Mouse (Mus musculus): ENCODE measurements around the gene Zfp689. TPM values are rescaled to one million over a fixed set of nuclear protein-coding genes. Genes with fewer than 3 reads are reported as not detected.
"Not testable (repeated sequence)": the region's sequence is repeated elsewhere in the genome, so short reads cannot be mapped to it uniquely, and the experiment has no call there.

Zfp689 gene
- total and polyA plus RNA-seq, 2 experiments = 0.74 to 1.9 TPM

- WGBS = 1% methylated on average over 15 of the region's 15 CpGs
- H3K9ac ChIP-seq (ENCODE audit: low read depth, low read length) = no peak overlapping the region
Observed at GRCm38 (mm10) chr7:127422247-127422646, 26.7 kb downstream of the Zfp689 start.

DNA sequence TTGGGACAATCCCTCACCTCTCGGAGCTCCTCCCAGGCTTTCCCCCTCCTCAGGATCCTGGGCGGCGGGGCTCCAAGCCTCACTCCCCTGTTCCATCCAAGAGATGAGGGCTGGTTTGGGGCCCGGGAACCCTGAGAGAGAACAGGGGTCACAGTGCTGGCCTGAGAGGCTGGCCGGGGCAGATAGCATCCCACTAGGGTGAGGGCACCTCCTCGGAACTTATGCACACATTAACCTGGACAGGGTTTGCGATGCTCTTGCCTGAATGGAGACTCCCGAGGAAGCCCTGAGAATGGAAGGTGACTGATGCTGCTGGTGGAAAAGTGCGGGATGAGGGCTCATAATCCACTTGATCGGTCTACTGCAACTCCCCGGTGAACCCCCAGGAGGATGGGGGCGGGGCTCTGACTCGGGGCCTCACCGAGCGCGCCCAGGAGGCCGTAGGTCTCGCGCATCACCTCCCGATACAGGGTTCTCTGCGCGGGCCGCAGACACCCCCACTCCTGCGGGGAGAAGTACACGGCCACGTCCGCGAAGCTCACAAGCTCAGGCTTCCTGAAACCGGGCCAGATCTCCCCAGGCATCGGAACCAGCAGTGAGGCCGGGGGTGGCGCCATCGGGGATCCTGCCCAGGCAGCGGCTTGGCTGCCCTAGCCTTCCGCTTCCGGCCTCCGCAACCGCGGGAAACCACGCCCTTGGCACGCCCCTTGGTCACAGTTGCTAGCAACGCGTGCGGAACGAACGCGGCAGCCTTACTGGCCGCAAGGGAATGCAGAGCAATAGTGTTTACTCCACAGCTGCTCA is 27.4 kb downstream of the Zfp689 start, which contains the start of gene Zfp688:
TSS of gene Zfp688 (minus strand) at position 681 of the 804 bp plus-strand sequence.
- 2% methylated on average over 48 of the region's 48 CpGs for WGBS
- peak within 1 kb of the TSS; percentile 77 for H3K4me3 ChIP-seq (ENCODE audit: insufficient read depth, low read depth, low read length)
- TF ChIP-seq POLR2A (IDR thresholded peaks at IDR 0.05; ENCODE audit: extremely low read depth, insufficient read depth, low read length) (peak; percentile 44; the same call in 1 of the 2 replicates), CTCF (IDR thresholded peaks at IDR 0.05; ENCODE audit: low read depth, low read length) (no peak; the same call in 1 of the 2 replicates)
- H3K27ac ChIP-seq (replicated peaks; ENCODE audit: insufficient read depth, low read depth, low read length) = peak within 1 kb of the TSS; percentile 38
- H3K27me3 ChIP-seq (ENCODE audit: control insufficient read depth, insufficient read depth, low read length) = no peaks in the 10 kb centered on the region
- H3K4me1 ChIP-seq (ENCODE audit: control insufficient read depth, insufficient read depth, low read length) = 0 out of 2 replicates have a peak, but pooled peaks cover 2% of the 10 kb centered on the region
- peak; percentile 79 for DNase-seq (ENCODE audit: extremely low read depth, low read depth, low spot score)
- peaks cover 3% of the 10 kb centered on the region; the same call in 1 of the 2 replicates for H3K79me2 ChIP-seq (ENCODE audit: control insufficient read depth, insufficient read depth, low read length)
- H3K36me3 ChIP-seq (ENCODE audit: control insufficient read depth, insufficient read depth, low read length) = peaks cover 5% of the 10 kb centered on the region; the same call in 1 of the 2 replicates
- peak within 1 kb of the TSS; percentile 79 for H3K9ac ChIP-seq (ENCODE audit: low read depth, low read length)

More at GRCm38 (mm10) chr7:127422247-127422646, 26.7 kb downstream of the Zfp689 start:
- no peak for TF ChIP-seq POLR2A (IDR thresholded peaks at IDR 0.05; ENCODE audit: extremely low read depth, insufficient read depth, low read length)
- TF ChIP-seq CTCF (IDR thresholded peaks at IDR 0.05; ENCODE audit: low read depth, low read length) = no peak
- peaks cover 5% of the 10 kb centered on the region; the same call in 1 of the 2 replicates for H3K36me3 ChIP-seq (ENCODE audit: control insufficient read depth, insufficient read depth, low read length)
- H3K4me3 ChIP-seq (ENCODE audit: insufficient read depth, low read depth, low read length) = peak overlapping the region; percentile 77
- H3K79me2 ChIP-seq (ENCODE audit: control insufficient read depth, insufficient read depth, low read length) = peaks cover 3% of the 10 kb centered on the region; the same call in 1 of the 2 replicates
- H3K4me1 ChIP-seq (ENCODE audit: control insufficient read depth, insufficient read depth, low read length) = 0 out of 2 replicates have a peak, but pooled peaks cover 2% of the 10 kb centered on the region
- H3K27ac ChIP-seq (replicated peaks; ENCODE audit: insufficient read depth, low read depth, low read length) = no peak overlapping the region
- H3K27me3 ChIP-seq (ENCODE audit: control insufficient read depth, insufficient read depth, low read length) = no peaks in the 10 kb centered on the region
- DNase-seq (ENCODE audit: extremely low read depth, low read depth, low spot score) = peak; percentile 52

DNA sequence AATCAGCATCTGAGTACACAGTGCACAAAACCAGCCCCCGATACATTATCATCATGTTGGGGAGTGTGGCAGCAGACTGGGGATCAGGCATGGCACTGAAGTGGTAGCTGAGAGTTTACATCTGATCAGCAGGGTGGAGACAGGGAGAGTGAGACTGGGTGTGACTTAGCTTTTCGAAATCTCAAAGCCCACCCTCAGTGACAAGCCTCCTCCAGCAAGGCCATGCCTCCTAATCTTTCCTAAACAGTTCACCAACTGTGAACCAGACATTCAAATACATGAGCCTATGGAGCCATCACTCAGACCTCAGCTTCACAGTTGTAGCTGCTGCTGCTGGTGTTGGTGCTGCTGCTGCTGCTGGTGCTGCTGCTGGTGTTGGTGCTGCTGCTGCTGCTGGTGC is 37.5 kb downstream of the Zfp689 start:
- Histone ChIP-seq H3K27ac (replicated peaks; ENCODE audit: insufficient read depth, low read depth, low read length) (no peak overlapping the region), H3K36me3 (ENCODE audit: control insufficient read depth, insufficient read depth, low read length) (no peaks in the 10 kb centered on the region), H3K4me1 (ENCODE audit: control insufficient read depth, insufficient read depth, low read length) (no peaks in the 10 kb centered on the region), H3K9ac (ENCODE audit: low read depth, low read length) (no peak overlapping the region), H3K27me3 (ENCODE audit: control insufficient read depth, insufficient read depth, low read length) (no peaks in the 10 kb centered on the region), H3K4me3 (ENCODE audit: insufficient read depth, low read depth, low read length) (no peak overlapping the region), H3K79me2 (ENCODE audit: control insufficient read depth, insufficient read depth, low read length) (no peaks in the 10 kb centered on the region)
- DNase-seq (ENCODE audit: extremely low read depth, low read depth, low spot score) = no peak
- no peak for TF ChIP-seq CTCF (IDR thresholded peaks at IDR 0.05; ENCODE audit: low read depth, low read length)
- no peak for TF ChIP-seq POLR2A (IDR thresholded peaks at IDR 0.05; ENCODE audit: extremely low read depth, insufficient read depth, low read length)
- WGBS = 84% methylated on average over 2 of the region's 2 CpGs

DNA sequence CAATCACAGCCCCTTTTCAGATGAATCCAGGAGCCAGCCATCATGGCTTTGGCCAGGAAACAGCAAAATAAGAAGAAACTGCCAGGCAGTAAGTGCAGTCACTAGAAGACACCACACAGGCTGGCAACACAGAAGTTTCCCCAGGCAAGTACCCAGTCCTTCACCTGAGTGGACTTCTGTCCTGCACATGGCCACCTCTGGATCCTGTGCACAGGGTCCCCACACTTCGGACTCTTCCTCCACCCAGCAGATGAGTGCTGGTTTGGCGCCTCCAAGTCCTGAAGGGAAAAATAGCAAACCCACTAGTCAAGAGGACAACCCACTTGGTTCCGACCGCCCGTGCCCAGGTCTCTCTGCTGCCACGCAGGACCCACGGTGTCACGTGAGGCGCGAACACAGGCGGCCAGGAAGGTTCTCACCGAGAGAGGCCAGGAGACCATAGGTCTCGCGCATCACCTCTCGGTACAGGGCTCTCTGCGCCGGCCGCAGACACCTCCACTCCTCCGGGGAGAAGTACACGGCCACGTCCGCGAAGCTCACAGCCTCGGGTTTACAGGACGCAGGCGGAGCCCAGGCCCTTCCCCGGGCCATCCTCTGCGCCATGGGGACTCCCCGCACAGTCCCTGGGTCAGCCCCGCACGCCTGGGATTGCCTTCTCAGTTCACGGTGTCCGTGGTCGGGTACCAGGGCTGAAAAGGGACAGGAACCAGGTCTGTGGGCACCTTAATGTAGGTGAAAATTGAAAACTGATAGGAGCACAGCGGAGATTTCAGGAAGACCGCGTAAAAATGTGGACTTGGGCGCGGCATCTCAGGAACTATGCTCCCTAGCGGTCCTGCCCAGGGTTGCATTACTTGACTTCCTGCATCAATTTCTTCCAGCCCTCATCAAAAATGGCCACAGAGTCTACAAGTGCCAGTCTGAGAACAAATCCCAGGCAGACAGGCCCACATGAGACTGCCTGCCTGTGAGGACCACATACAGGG is 42.7 kb downstream of the Zfp689 start, which contains the start of gene Zfp764:
TSS of gene Zfp764 (minus strand) at position 821 of the 986 bp plus-strand sequence.
- DNase-seq (ENCODE audit: extremely low read depth, low read depth, low spot score) = peak; percentile 74
- H3K27me3 ChIP-seq (ENCODE audit: control insufficient read depth, insufficient read depth, low read length); H3K4me1 ChIP-seq (ENCODE audit: control insufficient read depth, insufficient read depth, low read length); H3K36me3 ChIP-seq (ENCODE audit: control insufficient read depth, insufficient read depth, low read length); H3K79me2 ChIP-seq (ENCODE audit: control insufficient read depth, insufficient read depth, low read length): not testable (repeated sequence)
- peak within 1 kb of the TSS; percentile 75 for H3K9ac ChIP-seq (ENCODE audit: low read depth, low read length)
- peak within 1 kb of the TSS; percentile 74 for H3K4me3 ChIP-seq (ENCODE audit: insufficient read depth, low read depth, low read length)
- TF ChIP-seq CTCF (IDR thresholded peaks at IDR 0.05; ENCODE audit: low read depth, low read length) = peak; percentile 80
- peak within 1 kb of the TSS; percentile 53; the same call in 1 of the 2 replicates for H3K27ac ChIP-seq (replicated peaks; ENCODE audit: insufficient read depth, low read depth, low read length)
- WGBS = 2% methylated on average over 40 of the region's 40 CpGs

- H3K4me3 ChIP-seq (ENCODE audit: insufficient read depth, low read depth, low read length); DNase-seq (ENCODE audit: extremely low read depth, low read depth, low spot score); H3K27ac ChIP-seq (replicated peaks; ENCODE audit: insufficient read depth, low read depth, low read length); H3K79me2 ChIP-seq (ENCODE audit: control insufficient read depth, insufficient read depth, low read length); H3K36me3 ChIP-seq (ENCODE audit: control insufficient read depth, insufficient read depth, low read length); H3K27me3 ChIP-seq (ENCODE audit: control insufficient read depth, insufficient read depth, low read length); H3K4me1 ChIP-seq (ENCODE audit: control insufficient read depth, insufficient read depth, low read length); H3K9ac ChIP-seq (ENCODE audit: low read depth, low read length): not testable (repeated sequence)
- WGBS = 95% methylated on average over 6 of the region's 6 CpGs
Observed at GRCm38 (mm10) chr7:127404101-127404500, 44.9 kb downstream of the Zfp689 start.

Measured in liver, adult 2 months (tissue).